Mouse (Mus musculus) adrenal gland, adult 8-10 months (tissue): Measurements from ENCODE around the gene Armh3. TPM values are rescaled to one million over a fixed set of nuclear protein-coding genes. Genes with fewer than 3 reads are reported as not detected.
"Not testable (repeated sequence)": the region's sequence is repeated elsewhere in the genome, so short reads cannot be mapped to it uniquely, and the experiment has no call there.

Experiments
- DNase-seq: peaks from one replicate; pipeline ENCODE4 v3.0.0; 2022
- total RNA-seq, 4 experiments: library from RNA; stranded (reverse); gene quantifications; 2 replicates each; pipeline ENCODE4 v1.2.4; 2022

The Armh3 gene
- total RNA-seq, 4 experiments from 2014 or later: 19.0 to 27.7 (median 20.8) TPM

- no peak for DNase-seq
Measured at GRCm38 (mm10) chr19:46032731-46033510, 34.6 kb upstream of the Armh3 start.

GRCm38 (mm10) chr19:46031689-46032432 lies 33.6 kb upstream of the Armh3 start:
- no peak for DNase-seq

DNA sequence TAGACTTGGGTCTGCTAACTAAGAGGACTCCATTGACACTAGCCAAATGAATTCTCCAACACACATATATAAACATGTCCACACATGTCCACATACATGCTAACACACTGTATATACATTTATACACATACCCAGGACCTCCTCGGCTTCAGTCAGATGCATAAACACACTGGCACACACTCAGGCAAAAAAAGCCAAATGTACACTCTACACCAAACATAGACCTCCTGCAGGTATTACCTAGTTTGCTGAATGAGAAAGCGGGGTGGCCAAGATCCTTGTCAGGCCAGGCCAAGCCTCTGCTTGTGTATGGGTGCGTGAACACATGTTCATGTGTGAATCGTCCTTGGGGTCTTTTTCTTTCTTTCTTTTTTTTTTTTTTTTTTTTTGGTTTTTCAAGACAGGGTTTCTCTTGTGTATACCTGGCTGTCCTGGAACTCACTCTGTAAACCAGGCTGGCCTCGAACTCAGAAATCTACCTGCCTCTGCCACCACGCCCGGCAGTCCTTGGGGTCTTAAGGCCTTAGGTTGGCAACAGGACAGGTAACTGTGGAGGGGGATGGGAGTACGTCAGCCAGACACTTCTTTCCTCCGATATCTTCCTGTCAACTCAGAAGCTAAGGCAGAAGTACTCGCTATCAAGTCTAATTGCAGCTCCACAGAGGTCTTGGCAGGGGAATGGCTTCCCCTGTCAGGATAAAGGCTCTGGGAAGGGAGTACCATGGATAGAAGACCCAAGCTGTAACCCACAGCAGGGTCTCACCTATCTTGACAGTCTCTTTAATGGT lies 32.1 kb upstream of the Armh3 start:
- DNase-seq: no peak

DNA sequence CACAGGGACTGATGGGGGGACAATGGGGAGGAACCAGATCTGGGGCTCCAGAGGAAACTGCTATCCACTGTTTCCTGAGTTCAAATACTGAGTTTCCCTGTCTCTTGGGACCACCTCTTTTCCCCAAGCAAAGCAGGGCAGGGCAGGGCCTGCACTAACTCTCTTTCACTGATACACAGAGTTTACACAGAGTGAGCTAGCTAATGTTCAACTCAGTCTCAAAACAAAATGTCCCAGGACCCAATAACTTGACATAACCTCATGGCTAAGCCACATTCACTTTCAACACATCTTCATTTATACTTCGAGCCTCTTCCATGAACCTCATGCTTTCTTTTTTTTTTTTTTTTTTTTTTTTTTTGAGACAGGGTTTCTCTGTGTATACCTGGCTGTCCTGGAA lies 31.4 kb upstream of the Armh3 start:
- DNase-seq: no peak

- no peak for DNase-seq
Measured at GRCm38 (mm10) chr19:46028747-46029320, 30.5 kb upstream of the Armh3 start.

DNA sequence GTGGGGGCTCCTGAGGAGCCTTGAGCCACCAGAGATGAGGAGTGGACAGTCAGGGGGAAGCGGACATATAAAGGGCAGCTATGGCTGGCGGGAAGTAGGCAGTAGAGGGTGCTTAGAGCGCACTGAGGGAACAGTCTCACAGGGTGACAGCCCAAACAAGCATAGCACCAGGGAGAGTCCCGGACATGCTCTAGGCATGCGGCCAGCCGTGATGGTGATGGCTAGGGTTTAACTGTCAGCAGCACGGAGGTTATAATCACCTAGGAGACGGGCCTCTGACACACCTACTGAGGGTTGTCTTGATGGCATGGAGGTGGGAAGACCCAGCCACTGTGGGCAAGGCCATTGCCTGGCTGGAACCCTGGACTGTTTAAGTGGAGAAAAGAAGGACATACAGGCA lies 28.3 kb upstream of the Armh3 start:
- no peak for DNase-seq

- DNase-seq: no peak
Measured at GRCm38 (mm10) chr19:46024959-46025358, 26.7 kb upstream of the Armh3 start.

GRCm38 (mm10) chr19:46016023-46016422 lies 17.7 kb upstream of the Armh3 start:
- DNase-seq: no peak

GRCm38 (mm10) chr19:46014572-46015178 lies 16.4 kb upstream of the Armh3 start:
- peak; percentile 85 for DNase-seq

GRCm38 (mm10) chr19:46005680-46006079 lies 7.4 kb upstream of the Armh3 start:
- no peak for DNase-seq

- no peak for DNase-seq
Measured at GRCm38 (mm10) chr19:46004814-46005466, 6.7 kb upstream of the Armh3 start.

GRCm38 (mm10) chr19:46003371-46004226 lies 5.3 kb upstream of the Armh3 start, which contains the start of gene Hps6:
TSS of gene Hps6 (plus strand) at chr19:46003508.
- DNase-seq: peak; percentile 91

GRCm38 (mm10) chr19:46002279-46002678 lies 4.0 kb upstream of the Armh3 start:
- DNase-seq: no peak

GRCm38 (mm10) chr19:45999378-45999777 lies 1.1 kb upstream of the Armh3 start:
- DNase-seq: no peak

DNA sequence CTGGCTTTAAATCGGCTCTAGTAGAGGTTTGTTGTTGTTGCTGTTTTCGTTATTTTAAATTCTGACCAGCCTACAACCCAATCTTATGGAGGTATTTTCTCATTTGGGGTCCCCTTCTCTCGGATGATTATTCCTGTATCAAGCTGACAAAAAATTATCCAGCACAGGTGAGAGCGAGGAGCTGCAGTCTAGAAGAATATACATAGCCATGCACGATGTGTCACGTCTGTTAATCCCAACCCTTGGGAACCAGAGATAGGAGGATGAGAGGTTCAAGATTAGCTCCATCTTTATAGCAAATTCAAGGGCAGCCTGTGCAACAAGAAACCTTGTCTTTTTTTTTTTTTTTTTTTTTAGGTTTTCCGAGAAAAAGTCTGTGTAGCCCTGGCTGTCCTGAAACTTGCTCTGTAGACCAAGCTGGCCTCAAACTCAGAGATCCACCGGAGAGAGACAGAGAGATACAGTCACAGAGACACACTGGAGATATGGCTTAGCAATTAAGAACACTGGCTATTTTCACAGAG lies 468 bp upstream of the Armh3 start:
- no peak for DNase-seq

DNA sequence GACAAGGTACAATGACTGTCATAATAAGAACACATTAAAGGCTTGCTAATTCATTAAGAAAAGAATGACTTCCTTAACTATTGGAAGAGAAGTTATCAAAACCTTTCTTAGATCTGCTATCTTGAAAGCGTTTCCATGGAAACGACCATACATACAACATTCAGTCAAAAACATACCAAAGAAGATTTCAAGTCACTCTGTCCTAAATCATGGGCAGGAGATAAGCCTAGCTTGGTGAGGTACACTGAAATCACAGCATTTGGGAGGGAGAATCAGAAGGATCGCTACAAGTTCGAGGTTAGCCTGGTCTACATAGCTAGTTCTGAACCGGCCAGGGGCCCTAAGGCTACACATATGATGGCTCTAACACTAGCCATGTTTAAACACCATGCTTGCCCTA lies 923 bp downstream of the Armh3 start:
- DNase-seq: no peak

- no peak for DNase-seq
Measured at GRCm38 (mm10) chr19:45993981-45994737, 4.1 kb downstream of the Armh3 start.

GRCm38 (mm10) chr19:45993441-45993840 lies 4.8 kb downstream of the Armh3 start:
- not testable (repeated sequence) for DNase-seq

DNA sequence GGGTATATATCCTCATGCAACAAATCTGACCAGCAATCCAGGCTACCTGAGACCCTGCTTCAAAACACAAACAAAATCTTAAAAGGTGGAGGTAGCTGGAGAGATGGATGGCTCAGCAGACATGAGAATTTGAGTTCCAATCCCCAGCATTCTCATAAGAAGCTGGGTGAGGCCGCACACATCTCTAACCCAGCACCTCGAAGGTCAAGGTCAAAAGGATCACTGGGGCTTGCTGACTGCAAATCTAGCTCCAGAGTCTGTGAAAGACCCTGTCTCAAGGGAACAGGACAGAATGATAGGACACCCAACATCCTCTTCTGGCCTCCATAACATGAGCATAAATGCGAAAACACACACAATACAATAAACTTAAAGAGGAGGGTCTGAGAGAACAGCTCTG lies 7.1 kb downstream of the Armh3 start:
- DNase-seq: no peak

- DNase-seq: no peak
Measured at GRCm38 (mm10) chr19:45988238-45988637, 10.1 kb downstream of the Armh3 start.
